Mouse (Mus musculus) NIH3T3 (cell line): ENCODE measurements at regions not wholly inside any gene's neighbourhood (a gene's known extent, or its start where the extent isn't known, plus 50 kb on each side); places are given as distances from the start of the nearest gene placed in this dataset.

ENCODE experiments used
- DNase-seq: peaks from one replicate; pipeline ENCODE4 v3.0.0-alpha.2; 2012; ENCODE audit warnings: low read depth

- peak; percentile 7 for DNase-seq
Measured at GRCm38 (mm10) chr17:68057264-68057663, 53.3 kb upstream of the Arhgap28 start.

DNA sequence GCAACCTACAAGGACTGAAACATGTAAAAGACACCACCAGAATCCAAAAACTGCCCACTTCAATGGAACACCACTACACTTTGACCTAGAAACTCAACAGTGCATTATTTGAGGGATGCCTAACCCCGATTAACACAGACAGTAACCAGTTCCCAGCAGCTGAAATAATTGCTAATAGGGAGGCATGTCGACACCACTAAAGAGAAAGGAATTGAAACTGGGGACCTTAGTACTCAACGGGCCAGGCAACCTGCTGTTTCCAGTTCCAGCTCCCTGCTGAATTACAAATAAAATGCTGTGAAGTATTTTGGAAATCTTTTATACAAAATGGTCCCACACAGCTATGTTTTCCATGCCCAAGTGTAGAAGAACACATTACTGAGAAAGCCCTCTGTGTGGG lies 56.5 kb upstream of the Arhgap28 start:
- DNase-seq: no peak

DNA sequence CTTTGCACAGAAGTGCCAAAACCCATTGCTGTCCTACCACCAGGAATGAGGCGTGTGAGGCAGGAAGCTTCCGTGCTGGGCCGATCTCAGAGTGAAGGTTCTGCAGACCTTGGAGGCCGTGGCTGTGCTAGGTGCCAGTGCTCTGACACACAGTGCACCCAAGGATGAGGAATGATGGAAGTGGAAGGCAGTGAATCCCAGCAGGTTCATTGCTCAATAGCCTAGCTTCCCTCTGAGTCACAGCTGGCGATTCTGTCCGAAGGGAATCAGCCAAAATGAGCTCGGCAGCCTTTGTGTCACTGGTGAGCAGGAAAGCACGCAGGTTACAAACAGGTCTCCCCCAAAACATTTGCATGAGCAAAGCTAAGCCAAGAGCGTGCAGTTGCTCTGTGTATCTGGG lies 61.8 kb upstream of the Arhgap28 start:
- peak; percentile 63 for DNase-seq

GRCm38 (mm10) chr17:68066204-68066603 lies 62.3 kb upstream of the Arhgap28 start:
- no peak for DNase-seq

- peak; percentile 32 for DNase-seq
Measured at GRCm38 (mm10) chr17:68069008-68069407, 65.1 kb upstream of the Arhgap28 start.

DNA sequence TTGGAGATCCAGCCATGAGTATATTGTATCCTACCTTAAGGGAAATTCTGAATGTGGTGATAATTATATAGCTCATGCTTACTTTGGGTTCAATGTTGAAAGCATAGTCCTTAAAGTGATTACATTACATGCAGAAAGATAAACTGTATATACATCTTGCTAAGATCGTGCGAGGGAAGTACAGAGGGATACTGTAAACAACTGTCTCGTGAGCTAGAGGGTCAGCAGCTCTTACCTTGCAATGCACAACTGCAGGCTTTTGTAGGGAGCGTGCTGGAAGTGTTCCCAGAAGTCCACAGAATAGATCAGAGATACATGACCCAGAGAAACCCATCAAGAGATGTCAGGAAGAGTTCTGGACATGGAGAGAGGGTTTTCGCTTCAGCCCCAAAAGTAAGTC lies 65.6 kb upstream of the Arhgap28 start:
- DNase-seq: no peak

- no peak for DNase-seq
Measured at GRCm38 (mm10) chr17:68071472-68071871, 67.6 kb upstream of the Arhgap28 start.

DNA sequence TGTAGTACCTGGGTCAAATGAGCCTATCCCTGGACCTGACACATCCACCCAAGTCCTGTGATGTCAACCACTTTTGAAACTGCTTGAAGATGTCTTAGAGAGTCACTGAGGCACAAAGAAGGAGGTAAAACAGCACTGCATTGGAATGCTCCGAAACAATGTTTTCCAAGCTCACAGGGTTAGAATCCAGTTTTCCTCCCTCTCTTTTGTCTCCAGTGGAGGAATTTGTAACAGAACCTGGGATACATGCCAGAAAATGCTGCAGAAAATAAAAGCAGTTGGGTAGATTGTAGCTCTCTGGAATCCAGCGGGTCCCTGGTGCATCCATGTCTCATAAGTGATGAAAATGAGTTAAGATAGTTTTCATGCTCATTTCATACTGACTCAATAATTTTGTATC lies 71.8 kb upstream of the Arhgap28 start:
- peak; percentile 29 for DNase-seq

DNA sequence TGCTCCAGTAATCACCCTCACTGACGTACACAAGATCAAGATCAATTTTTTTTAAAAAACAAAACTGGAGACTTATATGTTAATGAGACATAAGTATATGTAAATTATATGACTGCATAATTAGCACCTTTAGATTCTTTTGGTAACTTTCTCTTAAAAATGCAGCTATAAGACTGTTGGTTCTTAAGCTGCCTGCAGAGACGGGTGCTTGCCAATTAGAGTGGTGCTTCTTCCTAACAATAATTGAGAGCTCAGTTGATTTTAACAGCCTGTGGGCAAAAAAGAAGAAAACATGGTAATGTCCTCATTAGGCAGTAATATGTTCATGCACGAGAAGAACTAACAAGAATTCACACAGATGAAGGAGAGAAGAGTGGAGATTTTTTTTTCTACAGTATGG lies 74.8 kb upstream of the Arhgap28 start:
- no peak for DNase-seq

- no peak for DNase-seq
Measured at GRCm38 (mm10) chr17:68084446-68084845, 80.5 kb upstream of the Arhgap28 start.

- DNase-seq: peak; percentile 34
Measured at GRCm38 (mm10) chr17:68087149-68087548, 83.2 kb upstream of the Arhgap28 start.

DNA sequence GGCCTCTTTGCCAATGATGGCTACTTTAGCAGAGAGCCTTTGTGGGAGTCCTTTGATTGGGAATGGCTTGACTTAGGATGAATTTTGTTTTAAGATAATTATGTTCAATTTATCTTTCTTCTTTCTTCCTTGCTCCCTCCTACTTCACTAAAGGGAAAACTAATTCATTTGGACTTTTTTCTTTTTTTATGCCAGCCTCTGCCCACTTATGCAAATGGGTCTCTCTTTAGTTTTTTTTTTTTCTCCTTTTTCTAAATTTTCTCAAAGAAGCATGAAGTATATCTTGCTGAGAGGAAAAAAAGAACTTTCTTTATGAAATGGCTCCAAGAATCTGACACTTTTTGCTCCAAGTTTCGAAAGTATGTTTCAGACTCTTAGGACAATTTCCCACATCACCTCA lies 85.3 kb upstream of the Arhgap28 start:
- DNase-seq: no peak

- peak; percentile 76 for DNase-seq
Measured at GRCm38 (mm10) chr17:68089830-68090229, 85.9 kb upstream of the Arhgap28 start.

DNA sequence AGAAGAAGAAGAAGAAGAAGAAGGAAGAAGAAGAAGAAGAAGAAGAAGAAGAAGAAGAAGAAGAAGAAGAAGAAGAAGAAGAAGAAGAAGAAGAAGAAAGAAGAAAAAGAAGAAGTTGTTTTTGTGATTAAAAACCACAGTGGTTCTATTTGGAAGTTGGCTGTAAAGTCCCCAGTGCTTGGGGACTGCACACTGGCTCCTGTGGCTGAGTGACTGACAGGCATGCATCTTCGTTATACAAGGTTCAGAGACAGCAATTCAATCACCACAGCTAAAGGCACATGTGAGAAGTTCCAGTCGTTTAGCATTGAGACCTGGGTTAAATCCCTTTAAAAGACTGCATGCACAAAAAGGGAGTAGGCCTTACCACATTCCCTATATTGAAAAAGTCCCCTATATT lies 93.1 kb upstream of the Arhgap28 start:
- no peak for DNase-seq

DNA sequence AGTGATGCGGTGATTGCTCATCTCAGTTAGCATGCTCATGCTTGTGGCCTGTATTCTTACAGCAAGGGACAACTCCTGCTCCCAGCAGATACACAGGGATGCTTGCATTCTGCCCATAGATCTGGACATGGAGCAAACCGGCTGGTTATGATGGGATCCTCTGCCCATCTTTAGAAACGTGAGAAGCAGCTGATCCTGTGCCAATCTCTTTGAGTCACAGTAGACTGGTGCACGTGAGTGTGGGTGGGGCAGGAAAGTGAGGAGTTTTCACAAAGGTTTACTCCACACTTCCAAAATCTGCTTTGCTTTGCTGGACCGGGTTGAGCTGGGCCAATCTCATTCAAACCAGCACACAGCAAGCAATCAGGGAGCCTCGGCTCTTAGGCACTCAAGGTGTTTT lies 93.5 kb upstream of the Arhgap28 start:
- DNase-seq: peak; percentile 61

DNA sequence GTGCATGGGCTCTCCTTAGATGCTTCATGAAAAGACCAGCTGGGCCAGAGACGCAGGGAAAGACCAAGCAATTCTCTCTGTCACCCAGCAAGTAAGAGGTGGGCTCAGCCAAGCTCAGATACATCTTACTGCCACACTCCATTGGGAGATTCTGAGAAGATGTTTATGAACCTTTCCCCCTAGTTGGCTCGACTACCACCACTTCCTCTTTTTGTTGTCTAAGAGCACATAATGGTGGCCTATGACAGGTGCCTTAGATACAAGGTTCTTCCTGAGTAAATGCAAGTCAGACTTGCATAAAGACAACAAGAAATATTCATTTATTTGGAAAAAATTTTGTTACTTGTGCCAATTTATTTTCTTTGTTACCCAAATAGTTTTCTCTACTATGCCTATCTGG lies 96.2 kb upstream of the Arhgap28 start:
- no peak for DNase-seq

DNA sequence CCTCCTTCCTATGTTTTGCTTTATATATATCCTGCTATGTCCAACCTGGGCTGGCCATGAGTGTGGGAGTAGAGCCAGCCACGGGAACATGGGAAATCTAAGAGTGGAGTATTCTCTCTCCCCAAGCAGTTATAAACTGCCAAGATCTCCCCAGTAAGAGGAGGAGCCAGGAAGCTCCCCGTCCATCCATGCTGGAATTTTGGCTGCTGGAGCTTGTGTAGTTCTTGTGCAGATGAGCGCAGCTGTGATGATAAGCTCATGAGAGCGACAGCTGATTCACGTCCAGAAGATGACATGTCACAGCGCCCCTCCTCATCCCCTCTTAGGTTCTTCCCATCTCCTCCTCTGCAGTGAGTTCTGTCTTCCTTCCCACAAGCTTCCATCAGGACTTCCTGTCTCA lies 99.4 kb upstream of the Arhgap28 start:
- DNase-seq: no peak

- DNase-seq: no peak
Measured at GRCm38 (mm10) chr17:68106366-68106765, 102.4 kb upstream of the Arhgap28 start.

DNA sequence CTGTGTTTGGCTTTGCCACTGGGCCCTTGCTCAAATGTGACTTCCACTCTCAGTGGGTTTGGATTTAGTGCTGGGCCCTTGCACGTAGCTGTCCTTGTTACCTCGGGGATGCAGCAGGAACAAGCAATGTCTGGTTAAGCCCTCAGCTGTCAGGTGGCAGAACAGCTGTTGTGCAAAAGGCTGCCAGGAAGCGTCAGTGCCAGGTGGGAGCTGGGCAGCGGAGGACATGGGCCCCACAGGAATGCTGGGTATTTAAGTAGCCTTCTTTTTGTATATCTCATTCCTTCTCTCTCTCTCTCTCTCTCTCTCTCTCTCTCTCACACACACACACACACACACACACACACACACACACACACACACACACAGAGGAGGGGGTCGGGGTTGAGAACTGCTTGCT lies 104.0 kb upstream of the Arhgap28 start:
- DNase-seq: no peak

- DNase-seq: no peak
Measured at GRCm38 (mm10) chr17:68111834-68112473, 108.0 kb upstream of the Arhgap28 start.

- DNase-seq: no peak
Measured at GRCm38 (mm10) chr17:68112763-68113330, 108.9 kb upstream of the Arhgap28 start.

GRCm38 (mm10) chr17:68115599-68115998 lies 111.7 kb upstream of the Arhgap28 start:
- DNase-seq: no peak

GRCm38 (mm10) chr17:68119055-68119698 lies 115.3 kb upstream of the Arhgap28 start:
- no peak for DNase-seq

GRCm38 (mm10) chr17:68120230-68120629 lies 116.3 kb upstream of the Arhgap28 start:
- no peak for DNase-seq
